Mouse (Mus musculus) lung, adult 2 months (tissue): ENCODE data around the gene Bpnt1.

Experiments used
- CTCF ChIP-seq: fragments of 200-500 bp; IDR thresholded peaks from 2 replicates; pipeline ENCODE4 v1.5.1; 2011; ENCODE audit warnings: mild to moderate bottlenecking, low read length, control low read depth; ENCODE audit not compliant: insufficient read depth
- POLR2A ChIP-seq: fragments of 200-500 bp; IDR thresholded peaks from 2 replicates; pipeline ENCODE4 v1.6.1; 2011; ENCODE audit warnings: low read depth, mild to moderate bottlenecking, control low read depth, low read length, borderline replicate concordance; ENCODE audit errors: extremely low read depth

DNA sequence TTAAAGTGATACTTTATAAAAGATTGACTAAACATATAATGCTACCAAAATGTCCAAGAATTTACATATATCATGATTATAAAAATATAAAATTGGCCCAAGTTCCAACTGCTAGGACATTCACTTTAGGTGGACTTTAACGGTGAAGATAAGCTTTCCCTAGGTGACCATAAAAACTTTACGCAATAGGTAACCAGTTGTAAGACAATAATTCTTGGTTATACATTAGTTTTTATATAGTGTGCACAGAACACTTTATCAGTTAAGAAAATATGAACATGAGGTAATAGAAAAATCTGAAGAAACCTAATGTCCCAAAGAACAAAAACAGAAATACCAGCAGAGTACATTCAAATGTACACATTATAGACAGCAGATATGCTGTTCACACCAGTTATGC, 23.6 kb upstream of the Bpnt1 start:
- TF ChIP-seq POLR2A (no peak), CTCF (no peak)
